27 mouse cellular contexts compared by ENCODE assay signal in the genomic region with DNA sequence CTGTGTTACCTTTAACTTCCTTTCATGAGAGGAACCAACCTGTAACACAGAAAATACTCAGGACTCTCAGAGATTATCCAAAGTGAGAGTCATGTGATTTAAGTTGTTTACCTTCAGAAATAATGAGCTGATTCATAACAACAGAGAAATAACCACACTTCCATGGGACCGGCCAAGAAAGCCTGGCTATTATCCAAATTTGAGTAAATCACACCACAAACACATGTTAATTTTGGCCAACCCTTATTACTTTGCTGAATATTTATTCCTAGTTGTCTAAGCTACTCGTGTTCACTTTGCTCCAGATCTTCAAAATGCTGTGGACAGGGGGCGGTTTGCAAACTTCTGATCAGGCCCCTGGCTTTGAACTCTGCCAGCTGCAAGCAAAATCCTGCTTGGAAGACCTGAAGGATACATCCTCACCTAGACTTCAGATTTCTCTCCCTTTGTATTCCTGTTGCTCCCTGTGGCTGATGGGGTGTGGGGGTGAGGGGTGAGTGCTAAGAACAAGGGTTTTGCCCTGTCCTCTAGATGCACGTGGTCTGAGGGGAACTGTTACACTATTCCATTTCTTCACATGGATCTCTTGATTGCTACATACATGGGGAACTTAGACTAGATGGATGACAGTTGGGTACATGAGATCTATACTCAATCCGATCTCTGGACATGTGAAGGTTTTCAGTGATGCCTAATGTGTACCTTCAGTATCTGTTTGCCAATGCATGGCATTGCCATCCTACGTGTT.
DNase-seq lines count a peak whose midpoint lies in the region; TF ChIP-seq lines count a peak whose summit lies in the region.
"Had no signal": no experiment of that assay in that cellular context is flagged by ENCODE, and none has a peak within 500 bp of the region (broad histone marks: within the 10 kb centered on the region; RNA-seq: fewer than 3 reads in every experiment).

No protein-coding gene starts in this region.

- TF ChIP-seq CTCF in brain, embryonic 14.5 days (IDR thresholded peaks at IDR 0.05; ENCODE audit: borderline replicate concordance, extremely low read depth, insufficient read depth, insufficient read length), result no peak

- peaks cover 14% of the 10 kb centered on the region; the same call in 1 of the 2 replicates for H3K4me1 ChIP-seq in limb, embryonic 10.5 days
- H3K4me1 ChIP-seq: embryonic facial prominence, embryonic 10.5 days; embryonic facial prominence, embryonic 15.5 days; hindbrain, embryonic 12.5 days; intestine, embryonic 15.5 days; liver, embryonic 12.5 days; neural tube, embryonic 12.5 days had no signal

- DNase-seq in heart, adult 18-20 months, result peak; percentile 20 to 24
- no peak for DNase-seq in heart, adult 11 months
- DNase-seq in Muller cell, postnatal 12 days (ENCODE audit: inconsistent ontology term), result peak; percentile 47
- peak; percentile 52 for DNase-seq in brain, embryonic 14.5 days (ENCODE audit: low read depth)
- no peak for DNase-seq in limb, embryonic 10.5 days (ENCODE audit: low spot score)
- DNase-seq in left cerebral cortex, postnatal 25 days (ENCODE audit: low spot score in 2 of 2), result no peak
- no peak for DNase-seq in spleen, adult 18-20 months
- DNase-seq: adrenal gland, adult 2 months; adrenal gland, postnatal 36 days; cerebellum, adult 2 months; cerebellum, postnatal 25 days; gastrocnemius, adult 2 months; gastrocnemius, postnatal 36 days; heart, postnatal 36 days; kidney, adult 2 months; kidney, postnatal 14 days; liver, postnatal 0 days; right cerebral cortex, postnatal 14 days; thymus, postnatal 14 days had no signal

- intact Hi-C loops in left cerebral cortex, postnatal 25 days (cut with DNase I), result loop anchor here (5.0 to 10.0 kb wide), 2 partner anchors 285 to 352 kb away; no protein-coding TSS in a partner anchor

- no peaks in the 10 kb centered on the region for H3K27me3 ChIP-seq in limb, embryonic 10.5 days (ENCODE audit: low read depth, poor library complexity, severe bottlenecking)
- H3K27me3 ChIP-seq: embryonic facial prominence, embryonic 15.5 days; hindbrain, embryonic 12.5 days; intestine, embryonic 15.5 days; liver, embryonic 12.5 days; neural tube, embryonic 12.5 days had no signal

- peak overlapping the region; percentile 36; the same call in 1 of the 2 replicates for H3K27ac ChIP-seq in limb, embryonic 10.5 days
- H3K27ac ChIP-seq: embryonic facial prominence, embryonic 10.5 days; embryonic facial prominence, embryonic 15.5 days; gastrocnemius, adult 2 months; hindbrain, embryonic 12.5 days; hindbrain, postnatal 0 days; intestine, embryonic 15.5 days; liver, embryonic 12.5 days; neural tube, embryonic 12.5 days had no signal

- TF ChIP-seq POLR2A in brain, embryonic 14.5 days (IDR thresholded peaks at IDR 0.05; ENCODE audit: borderline replicate concordance, extremely low read depth, insufficient read depth, insufficient read length, poor library complexity, severe bottlenecking), result no peak

- H3K4me3 ChIP-seq in limb, embryonic 10.5 days, result no peak overlapping the region
- H3K4me3 ChIP-seq: embryonic facial prominence, embryonic 10.5 days; embryonic facial prominence, embryonic 15.5 days; gastrocnemius, adult 2 months; hindbrain, embryonic 12.5 days; intestine, embryonic 15.5 days; liver, embryonic 12.5 days; myocyte; neural tube, embryonic 12.5 days had no signal

- no peaks in the 10 kb centered on the region for H3K9me3 ChIP-seq in limb, embryonic 10.5 days (replicated peaks)
- H3K9me3 ChIP-seq: embryonic facial prominence, embryonic 10.5 days; embryonic facial prominence, embryonic 15.5 days; hindbrain, embryonic 12.5 days; intestine, embryonic 15.5 days; liver, embryonic 12.5 days; neural tube, embryonic 12.5 days had no signal

- H3K36me3 ChIP-seq in limb, embryonic 10.5 days, result no peaks in the 10 kb centered on the region
- H3K36me3 ChIP-seq: embryonic facial prominence, embryonic 10.5 days; embryonic facial prominence, embryonic 15.5 days; hindbrain, embryonic 12.5 days; intestine, embryonic 15.5 days; liver, embryonic 12.5 days; neural tube, embryonic 12.5 days had no signal

- WGBS in limb, embryonic 10.5 days, result 90% methylated on average over 6 of the region's 6 CpGs

Comparison
In these comparisons a context has a peak if more than half of its experiments do, and no peak if none do; other contexts are left out.
1. DNase-seq: peak in heart, adult 18-20 months (2 of 2), Muller cell, postnatal 12 days (single experiment) and brain, embryonic 14.5 days (single experiment); none in heart, adult 11 months (single experiment), limb, embryonic 10.5 days (single experiment), left cerebral cortex, postnatal 25 days (0 of 2) and spleen, adult 18-20 months (0 of 2).